Mouse (Mus musculus) bone marrow, adult 2 months (tissue): ENCODE results near the gene Gm28363. TPM values are rescaled to one million over a fixed set of nuclear protein-coding genes. Genes with fewer than 3 reads are reported as not detected.
"Not testable (repeated sequence)": the region's sequence is repeated elsewhere in the genome, so short reads cannot be mapped to it uniquely, and the experiment has no call there.

Experiments used
- H3K27ac ChIP-seq: fragments of 200-500 bp; 2 replicates; pipeline ENCODE4 v1.5.1; 2012; ENCODE audit warnings: low read depth, mild to moderate bottlenecking, control low read depth, inconsistent platforms, low read length; ENCODE audit not compliant: control insufficient read depth, poor library complexity, insufficient read depth
- H3K4me1 ChIP-seq: fragments of 200-500 bp; 2 replicates; pipeline ENCODE4 v1.6.1; 2011; ENCODE audit warnings: low read length; ENCODE audit not compliant: control insufficient read depth, insufficient read depth
- H3K4me3 ChIP-seq: fragments of 200-500 bp; replicated peaks from 2 replicates; pipeline ENCODE3; 2011; ENCODE audit warnings: mild to moderate bottlenecking, low read depth, low read length, control low read depth; ENCODE audit not compliant: control insufficient read depth
- WGBS: fragments of 180-500 bp; shearing (Covaris S2); methylation state at CpG from one replicate; pipeline ENCODE4 v1.1.7; 2018; 5-methylcytosine and 5-hydroxymethylcytosine counted together
- polyA plus RNA-seq: library from polyadenylated mRNA; stranded (reverse); fragments of >200 nt; gene quantifications from 2 replicates; pipeline ENCODE4 v1.2.4, GENCODE M21; 2011; ENCODE audit warnings: low replicate concordance; ENCODE audit not compliant: missing spikeins, insufficient read depth, insufficient read length

The Gm28363 gene
- not detected in 2 replicates for polyA plus RNA-seq

DNA sequence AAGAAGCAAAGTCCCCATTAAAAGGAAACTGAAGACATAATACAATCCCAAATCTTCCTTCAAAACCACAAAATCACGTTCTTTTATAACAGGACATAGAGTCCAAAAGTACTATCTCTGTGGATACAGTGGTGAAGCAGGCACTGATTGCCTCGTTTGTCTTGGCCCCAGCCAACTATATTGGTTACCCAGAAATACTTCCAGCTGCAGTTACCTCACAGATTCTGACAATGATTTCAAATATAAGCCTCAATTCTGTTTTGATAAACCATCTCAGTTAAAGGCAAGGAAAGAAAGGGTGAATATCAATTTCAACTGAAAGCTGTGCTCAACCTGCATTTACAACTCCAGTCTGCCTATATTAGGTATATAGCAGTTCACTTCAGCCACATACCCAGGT, at the start of gene Gm28363:
TSS of gene Gm28363 (plus strand) at position 301 of the 400 bp plus-strand sequence.
- 54% methylated on average over 2 of the region's 2 CpGs for WGBS

DNA sequence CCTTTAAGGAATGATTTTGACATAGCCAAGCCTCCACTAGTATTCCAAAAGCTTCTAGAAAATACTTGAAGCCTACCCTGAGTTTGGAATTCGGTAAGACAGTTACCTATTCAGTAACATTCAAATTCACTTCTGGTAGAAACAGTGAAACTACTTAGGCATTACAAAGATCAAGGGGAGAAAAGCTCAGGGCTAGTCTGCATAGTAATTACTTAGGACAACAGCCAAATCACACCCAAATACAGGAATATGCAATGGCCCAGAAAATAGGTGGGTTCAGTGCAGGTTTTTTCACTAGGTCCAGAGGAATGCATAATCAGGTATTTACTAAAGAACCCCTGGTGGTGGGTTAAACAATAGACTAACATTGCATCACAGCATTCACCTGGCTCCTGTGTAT, 46.7 kb upstream of the Gm28363 start:
- not testable (repeated sequence) for H3K4me3 ChIP-seq, H3K27ac ChIP-seq, H3K4me1 ChIP-seq
- WGBS: 42% methylated on average over 1 of the region's 1 CpGs

More for the DNA sequence above, at the start of gene Gm28363:
- H3K4me1 ChIP-seq, H3K4me3 ChIP-seq, H3K27ac ChIP-seq: not testable (repeated sequence)

Other genes starting within 250 kb of the Gm28363 start
- not detected in 2 replicates for gene B020011L13Rik, start 84.0 kb downstream of the Gm28363 start, polyA plus RNA-seq
- gene Gm28360, start 132.9 kb downstream of the Gm28363 start, polyA plus RNA-seq: not detected in 2 replicates
- gene Gm28168, start 230.9 kb downstream of the Gm28363 start, polyA plus RNA-seq: not detected in 2 replicates